Mouse (Mus musculus): Measurements from ENCODE around the gene St3gal3. TPM values are rescaled to one million over a fixed set of nuclear protein-coding genes. Genes with fewer than 3 reads are reported as not detected.

Gene St3gal3
- polyA plus RNA-seq, 1 experiment from 2014 or later: 5.1 TPM

GRCm38 (mm10) chr4:117904094-117904493, 230.6 kb downstream of the St3gal3 start:
- Histone ChIP-seq H3K27me3 (ENCODE audit: insufficient read depth, low read length) (no peaks in the 10 kb centered on the region), H3K9ac (replicated peaks) (no peak overlapping the region), H3K4me3 (ENCODE audit: low read depth, low read length) (no peak overlapping the region), H3K4me2 (ENCODE audit: low read depth, low read length) (no peak overlapping the region), H3K4me1 (ENCODE audit: insufficient read depth) (no peaks in the 10 kb centered on the region), H3K27ac (ENCODE audit: low read depth) (no peak overlapping the region), H3K9me3 (ENCODE audit: low read length) (no peaks in the 10 kb centered on the region), H3K36me3 (replicated peaks; ENCODE audit: insufficient read depth, low read length) (peaks cover 54% of the 10 kb centered on the region)
- no peak for TF ChIP-seq CTCF (IDR thresholded peaks at IDR 0.05; ENCODE audit: low read depth)
- TF ChIP-seq EP300 (IDR thresholded peaks at IDR 0.05; ENCODE audit: low read depth): no peak
- no peak for ATAC-seq
- WGBS (ENCODE audit: insufficient replicate concordance): 87% methylated on average over 10 of the region's 10 CpGs
- DNase-seq: no peak

GRCm38 (mm10) chr4:117898111-117898510, 236.6 kb downstream of the St3gal3 start:
- Histone ChIP-seq H3K27me3 (ENCODE audit: insufficient read depth, low read length) (no peaks in the 10 kb centered on the region), H3K9ac (replicated peaks) (no peak overlapping the region), H3K36me3 (replicated peaks; ENCODE audit: insufficient read depth, low read length) (peaks cover 43% of the 10 kb centered on the region), H3K27ac (ENCODE audit: low read depth) (no peak overlapping the region), H3K4me1 (ENCODE audit: insufficient read depth) (no peaks in the 10 kb centered on the region), H3K9me3 (ENCODE audit: low read length) (no peaks in the 10 kb centered on the region), H3K4me2 (ENCODE audit: low read depth, low read length) (no peak overlapping the region), H3K4me3 (ENCODE audit: low read depth, low read length) (no peak overlapping the region)
- TF ChIP-seq EP300 (IDR thresholded peaks at IDR 0.05; ENCODE audit: low read depth) (no peak), CTCF (IDR thresholded peaks at IDR 0.05; ENCODE audit: low read depth) (no peak)
- WGBS (ENCODE audit: insufficient replicate concordance): 66% methylated on average over 3 of the region's 3 CpGs
- DNase-seq (no peak), ATAC-seq (no peak)

- Histone ChIP-seq H3K27me3 (ENCODE audit: insufficient read depth, low read length) (no peaks in the 10 kb centered on the region), H3K36me3 (replicated peaks; ENCODE audit: insufficient read depth, low read length) (peaks cover 23% of the 10 kb centered on the region), H3K4me2 (ENCODE audit: low read depth, low read length) (no peak overlapping the region), H3K4me1 (ENCODE audit: insufficient read depth) (peaks cover 5% of the 10 kb centered on the region), H3K27ac (ENCODE audit: low read depth) (no peak overlapping the region), H3K9ac (replicated peaks) (no peak overlapping the region), H3K4me3 (ENCODE audit: low read depth, low read length) (no peak overlapping the region), H3K9me3 (ENCODE audit: low read length) (no peaks in the 10 kb centered on the region)
- no peak for ATAC-seq
- TF ChIP-seq CTCF (IDR thresholded peaks at IDR 0.05; ENCODE audit: low read depth) (no peak), EP300 (IDR thresholded peaks at IDR 0.05; ENCODE audit: low read depth) (no peak)
- no peak for DNase-seq
- 85% methylated on average over 6 of the region's 6 CpGs for WGBS (ENCODE audit: insufficient replicate concordance)
These were observed 238.7 kb downstream of the St3gal3 start for GRCm38 (mm10) chr4:117896031-117896430.

GRCm38 (mm10) chr4:117895339-117895738, 239.4 kb downstream of the St3gal3 start:
- DNase-seq: no peak
- H3K9me3 ChIP-seq (ENCODE audit: low read length): no peaks in the 10 kb centered on the region
- H3K36me3 ChIP-seq (replicated peaks; ENCODE audit: insufficient read depth, low read length): peaks cover 18% of the 10 kb centered on the region
- no peak overlapping the region for H3K4me2 ChIP-seq (ENCODE audit: low read depth, low read length)
- TF ChIP-seq CTCF (IDR thresholded peaks at IDR 0.05; ENCODE audit: low read depth) (no peak), EP300 (IDR thresholded peaks at IDR 0.05; ENCODE audit: low read depth) (no peak)
- peaks cover 7% of the 10 kb centered on the region for H3K4me1 ChIP-seq (ENCODE audit: insufficient read depth)
- H3K27me3 ChIP-seq (ENCODE audit: insufficient read depth, low read length): no peaks in the 10 kb centered on the region
- H3K4me3 ChIP-seq (ENCODE audit: low read depth, low read length): no peak overlapping the region
- H3K9ac ChIP-seq (replicated peaks): no peak overlapping the region
- no peak for ATAC-seq
- no peak overlapping the region for H3K27ac ChIP-seq (ENCODE audit: low read depth)
- 79% methylated on average over 7 of the region's 7 CpGs for WGBS (ENCODE audit: insufficient replicate concordance)

GRCm38 (mm10) chr4:117894601-117895000, 240.1 kb downstream of the St3gal3 start:
- Histone ChIP-seq H3K9ac (replicated peaks) (no peak overlapping the region), H3K9me3 (ENCODE audit: low read length) (no peaks in the 10 kb centered on the region), H3K4me1 (ENCODE audit: insufficient read depth) (peaks cover 7% of the 10 kb centered on the region), H3K27me3 (ENCODE audit: insufficient read depth, low read length) (no peaks in the 10 kb centered on the region), H3K4me2 (ENCODE audit: low read depth, low read length) (no peak overlapping the region), H3K27ac (ENCODE audit: low read depth) (no peak overlapping the region), H3K4me3 (ENCODE audit: low read depth, low read length) (no peak overlapping the region), H3K36me3 (replicated peaks; ENCODE audit: insufficient read depth, low read length) (peaks cover 19% of the 10 kb centered on the region)
- TF ChIP-seq CTCF (IDR thresholded peaks at IDR 0.05; ENCODE audit: low read depth): no peak
- no peak for TF ChIP-seq EP300 (IDR thresholded peaks at IDR 0.05; ENCODE audit: low read depth)
- WGBS (ENCODE audit: insufficient replicate concordance): 87% methylated on average over 8 of the region's 8 CpGs
- DNase-seq (no peak), ATAC-seq (no peak)

- H3K27me3 ChIP-seq (ENCODE audit: insufficient read depth, low read length): no peaks in the 10 kb centered on the region
- H3K36me3 ChIP-seq (replicated peaks; ENCODE audit: insufficient read depth, low read length): peaks cover 13% of the 10 kb centered on the region
- DNase-seq (peak; percentile 71), ATAC-seq (no peak)
- H3K4me1 ChIP-seq (ENCODE audit: insufficient read depth): peaks cover 7% of the 10 kb centered on the region
- no peak overlapping the region for H3K27ac ChIP-seq (ENCODE audit: low read depth)
- 23% methylated on average over 9 of the region's 9 CpGs for WGBS (ENCODE audit: insufficient replicate concordance)
- no peak overlapping the region for H3K9ac ChIP-seq (replicated peaks)
- no peak overlapping the region for H3K4me2 ChIP-seq (ENCODE audit: low read depth, low read length)
- no peaks in the 10 kb centered on the region for H3K9me3 ChIP-seq (ENCODE audit: low read length)
- H3K4me3 ChIP-seq (ENCODE audit: low read depth, low read length): no peak overlapping the region
- TF ChIP-seq CTCF (IDR thresholded peaks at IDR 0.05; ENCODE audit: low read depth) (no peak), EP300 (IDR thresholded peaks at IDR 0.05; ENCODE audit: low read depth) (no peak)
These were observed 241.3 kb downstream of the St3gal3 start for GRCm38 (mm10) chr4:117893376-117893775.

GRCm38 (mm10) chr4:117891738-117892161, 243.0 kb downstream of the St3gal3 start, which contains the start of gene Dph2:
Dph2 (minus strand) TSS chr4:117892032.
- ATAC-seq (peak; percentile 83), DNase-seq (peak; percentile 85)
- Histone ChIP-seq H3K9ac (replicated peaks) (peak within 1 kb of the TSS; percentile 61), H3K4me1 (ENCODE audit: insufficient read depth) (peaks cover 11% of the 10 kb centered on the region), H3K4me3 (ENCODE audit: low read depth, low read length) (peak within 1 kb of the TSS; percentile 74), H3K27me3 (ENCODE audit: insufficient read depth, low read length) (no peaks in the 10 kb centered on the region), H3K36me3 (replicated peaks; ENCODE audit: insufficient read depth, low read length) (peaks cover 13% of the 10 kb centered on the region), H3K27ac (ENCODE audit: low read depth) (0 out of 2 replicates have a peak within 1 kb of the TSS, but pooled peaks have one; percentile 2), H3K9me3 (ENCODE audit: low read length) (no peaks in the 10 kb centered on the region), H3K4me2 (ENCODE audit: low read depth, low read length) (peak within 1 kb of the TSS; percentile 96)
- TF ChIP-seq CTCF (IDR thresholded peaks at IDR 0.05; ENCODE audit: low read depth): no peak
- no peak for TF ChIP-seq EP300 (IDR thresholded peaks at IDR 0.05; ENCODE audit: low read depth)
- WGBS (ENCODE audit: insufficient replicate concordance): under 1% methylated on average over 21 of the region's 21 CpGs
